Mouse (Mus musculus) limb, embryonic 11.5 days (tissue): Measurements from ENCODE around the gene Nek8. TPM values are rescaled to one million over a fixed set of nuclear protein-coding genes. Genes with fewer than 3 reads are reported as not detected.
A peak's percentile ranks its signal among the peaks of the same experiment; 100 is the strongest.

ENCODE experiments used
- ATAC-seq: fragments of 200-750 bp; cut with Nextera tagmentation; 2 replicates; pipeline ENCODE4 v1.8.0; 2017; ENCODE audit warnings: low read depth; ENCODE audit not compliant: insufficient number of reproducible peaks, low FRiP score, low TSS enrichment
- DNase-seq: peaks from one replicate; pipeline ENCODE4 v3.0.0-alpha.2; 2015; ENCODE audit warnings: low spot score
- H3K27ac ChIP-seq: fragments of 300-500 bp; sonication (generic); replicated peaks from 2 replicates; pipeline ENCODE4 v1.5.1; 2014; ENCODE audit warnings: low read depth, mild to moderate bottlenecking, low read length
- H3K27me3 ChIP-seq: fragments of 300-500 bp; sonication (generic); 2 replicates; pipeline ENCODE4 v1.6.1; 2014; ENCODE audit warnings: mild to moderate bottlenecking, low read length, mixed read lengths; ENCODE audit not compliant: control insufficient read depth, insufficient read depth
- H3K36me3 ChIP-seq: fragments of 300-500 bp; sonication (generic); 2 replicates; pipeline ENCODE4 v1.6.1; 2014; ENCODE audit warnings: mild to moderate bottlenecking, low read length, moderate library complexity, mixed read lengths; ENCODE audit not compliant: control insufficient read depth, insufficient read depth
- H3K4me1 ChIP-seq: fragments of 300-500 bp; sonication (generic); 2 replicates; pipeline ENCODE4 v1.6.1; 2014; ENCODE audit warnings: low read length, mixed read lengths; ENCODE audit not compliant: control insufficient read depth, insufficient read depth
- H3K4me2 ChIP-seq: fragments of 300-500 bp; sonication (generic); 2 replicates; pipeline ENCODE4 v1.6.1; 2014; ENCODE audit warnings: low read depth, mild to moderate bottlenecking, moderate library complexity; ENCODE audit not compliant: severe bottlenecking
- H3K4me3 ChIP-seq: fragments of 300-500 bp; sonication (generic); 2 replicates; pipeline ENCODE4 v1.5.1; 2014; ENCODE audit warnings: low read depth, low read length
- H3K9ac ChIP-seq: fragments of 300-500 bp; sonication (generic); 2 replicates; pipeline ENCODE4 v1.6.1; 2014; ENCODE audit warnings: mild to moderate bottlenecking, low read length
- H3K9me3 ChIP-seq: fragments of 300-500 bp; sonication (generic); 2 replicates; pipeline ENCODE4 v1.6.1; 2016; ENCODE audit warnings: low read length; ENCODE audit not compliant: control insufficient read depth
- WGBS: fragments of 180-500 bp; shearing (Covaris S2); extraction: QIAGEN DNeasy Blood & Tissue Kit; methylation state at CpG from one replicate; pipeline ENCODE4 v1.1.7; 2014; 5-methylcytosine and 5-hydroxymethylcytosine counted together
- polyA plus RNA-seq: library from polyadenylated mRNA; unstranded; fragments of >200 nt; fragmentation: Nextera tagmentation; extraction: Ambion mirVana; gene quantifications from 2 replicates; pipeline ENCODE4 v1.2.1, GENCODE M21; 2014

Gene Nek8
- polyA plus RNA-seq, 1 experiment from 2014 or later: 15.0 TPM

- no peak overlapping the region for H3K27ac ChIP-seq
- WGBS: 55% methylated on average over 6 of the region's 6 CpGs
- H3K9ac ChIP-seq: no peak overlapping the region
These were observed 9.8 kb downstream of the Nek8 start for GRCm38 (mm10) chr11:78166640-78167039.

GRCm38 (mm10) chr11:78166161-78166560, 10.3 kb downstream of the Nek8 start:
- no peak for ATAC-seq

More at GRCm38 (mm10) chr11:78166640-78167039, 9.8 kb downstream of the Nek8 start:
- Histone ChIP-seq H3K36me3 (peaks cover 6% of the 10 kb centered on the region; the same call in 1 of the 2 replicates), H3K4me1 (peaks cover 23% of the 10 kb centered on the region), H3K27me3 (no peaks in the 10 kb centered on the region), H3K4me2 (no peak overlapping the region), H3K9me3 (no peaks in the 10 kb centered on the region), H3K4me3 (no peak overlapping the region)
- DNase-seq (no peak), ATAC-seq (no peak)

GRCm38 (mm10) chr11:78165761-78166109, 10.7 kb downstream of the Nek8 start:
- 4% methylated on average over 16 of the region's 16 CpGs for WGBS

More at GRCm38 (mm10) chr11:78166161-78166560, 10.3 kb downstream of the Nek8 start:
- 43% methylated on average over 4 of the region's 4 CpGs for WGBS
- H3K9me3 ChIP-seq: no peaks in the 10 kb centered on the region
- peak overlapping the region; percentile 99; the same call in 1 of the 2 replicates for H3K27ac ChIP-seq
- peak overlapping the region; percentile 61 for H3K4me2 ChIP-seq
- peaks cover 9% of the 10 kb centered on the region for H3K36me3 ChIP-seq
- no peaks in the 10 kb centered on the region for H3K27me3 ChIP-seq
- H3K9ac ChIP-seq: peak overlapping the region; percentile 68; the same call in 1 of the 2 replicates
- H3K4me1 ChIP-seq: peaks cover 23% of the 10 kb centered on the region
- peak overlapping the region; percentile 99 for H3K4me3 ChIP-seq
- no peak for DNase-seq

GRCm38 (mm10) chr11:78164924-78165760, 11.3 kb downstream of the Nek8 start, which contains the start of gene Traf4:
TSS of gene Traf4 (minus strand) at chr11:78165589.
- peaks cover 18% of the 10 kb centered on the region for H3K36me3 ChIP-seq
- DNase-seq (peak; percentile 92), ATAC-seq (peak; percentile 72)
- no peaks in the 10 kb centered on the region for H3K9me3 ChIP-seq
- peak within 1 kb of the TSS; percentile 61 for H3K4me2 ChIP-seq
- H3K27ac ChIP-seq: peak within 1 kb of the TSS; percentile 99
- H3K9ac ChIP-seq: peak within 1 kb of the TSS; percentile 98
- under 1% methylated on average over 76 of the region's 78 CpGs for WGBS
- no peaks in the 10 kb centered on the region for H3K27me3 ChIP-seq
- peak within 1 kb of the TSS; percentile 99 for H3K4me3 ChIP-seq
- peaks cover 23% of the 10 kb centered on the region for H3K4me1 ChIP-seq

More at GRCm38 (mm10) chr11:78165761-78166109, 10.7 kb downstream of the Nek8 start:
- peaks cover 12% of the 10 kb centered on the region for H3K36me3 ChIP-seq
- H3K4me3 ChIP-seq: peak overlapping the region; percentile 99
- H3K9me3 ChIP-seq: no peaks in the 10 kb centered on the region
- no peak for ATAC-seq
- H3K4me2 ChIP-seq: peak overlapping the region; percentile 61
- DNase-seq: no peak
- peak overlapping the region; percentile 99 for H3K27ac ChIP-seq
- peak overlapping the region; percentile 68 for H3K9ac ChIP-seq
- H3K4me1 ChIP-seq: peaks cover 23% of the 10 kb centered on the region
- no peaks in the 10 kb centered on the region for H3K27me3 ChIP-seq

- H3K4me2 ChIP-seq: peak overlapping the region; percentile 61
- under 1% methylated on average over 14 of the region's 14 CpGs for WGBS
- DNase-seq (no peak), ATAC-seq (no peak)
- H3K4me3 ChIP-seq: peak overlapping the region; percentile 99
- peaks cover 22% of the 10 kb centered on the region for H3K36me3 ChIP-seq
- no peaks in the 10 kb centered on the region for H3K9me3 ChIP-seq
- peak overlapping the region; percentile 99 for H3K27ac ChIP-seq
- no peaks in the 10 kb centered on the region for H3K27me3 ChIP-seq
- H3K4me1 ChIP-seq: peaks cover 23% of the 10 kb centered on the region
- H3K9ac ChIP-seq: peak overlapping the region; percentile 98
These were observed 11.9 kb downstream of the Nek8 start for GRCm38 (mm10) chr11:78164604-78164923.

- H3K4me3 ChIP-seq: peak overlapping the region; percentile 99
- H3K9ac ChIP-seq: peak overlapping the region; percentile 98
- under 1% methylated on average over 22 of the region's 22 CpGs for WGBS
- H3K36me3 ChIP-seq: peaks cover 22% of the 10 kb centered on the region
- no peaks in the 10 kb centered on the region for H3K27me3 ChIP-seq
- H3K4me2 ChIP-seq: peak overlapping the region; percentile 61
- H3K9me3 ChIP-seq: no peaks in the 10 kb centered on the region
- ATAC-seq (peak; percentile 70), DNase-seq (peak; percentile 88)
- peaks cover 23% of the 10 kb centered on the region for H3K4me1 ChIP-seq
- H3K27ac ChIP-seq: peak overlapping the region; percentile 99
These were observed 12.5 kb downstream of the Nek8 start for GRCm38 (mm10) chr11:78163681-78164603.

GRCm38 (mm10) chr11:78163045-78163444, 13.4 kb downstream of the Nek8 start:
- Histone ChIP-seq H3K27ac (peak overlapping the region; percentile 99), H3K36me3 (peaks cover 22% of the 10 kb centered on the region), H3K9me3 (no peaks in the 10 kb centered on the region), H3K4me1 (peaks cover 23% of the 10 kb centered on the region), H3K4me3 (peak overlapping the region; percentile 99), H3K4me2 (peak overlapping the region; percentile 61), H3K9ac (peak overlapping the region; percentile 49), H3K27me3 (no peaks in the 10 kb centered on the region)
- 67% methylated on average over 2 of the region's 2 CpGs for WGBS
- no peak for DNase-seq
- no peak for ATAC-seq

GRCm38 (mm10) chr11:78162504-78162903, 14.0 kb downstream of the Nek8 start:
- Histone ChIP-seq H3K4me2 (peak overlapping the region; percentile 61), H3K9ac (no peak overlapping the region), H3K4me1 (peaks cover 23% of the 10 kb centered on the region), H3K27me3 (no peaks in the 10 kb centered on the region), H3K36me3 (peaks cover 22% of the 10 kb centered on the region), H3K27ac (peak overlapping the region; percentile 23; the same call in 1 of the 2 replicates), H3K4me3 (peak overlapping the region; percentile 99; the same call in 1 of the 2 replicates), H3K9me3 (no peaks in the 10 kb centered on the region)
- 60% methylated on average over 6 of the region's 6 CpGs for WGBS
- no peak for ATAC-seq
- DNase-seq: no peak
